Comparison of ENCODE assay signal across 8 mouse cellular contexts in genomic region chr2:30067031-30067888, GRCm38 (mm10). TPM values are rescaled to one million over a fixed set of nuclear protein-coding genes. Genes with fewer than 3 reads are reported as not detected.
DNase-seq lines count a peak whose midpoint lies in the region; ATAC-seq and TF ChIP-seq lines count a peak whose summit lies in the region.

No protein-coding gene starts in this region.

- no peak for TF ChIP-seq EP300 in stomach, postnatal 0 days (optimal IDR thresholded peaks at IDR 0.05)

- no peak for ATAC-seq in cerebellum, adult (ENCODE audit: insufficient number of reproducible peaks, low FRiP score, low TSS enrichment)
- ATAC-seq in forebrain, embryonic 11.5 days (replicated peaks; ENCODE audit: low FRiP score), result peak; percentile 31
- ATAC-seq in hindbrain, embryonic 16.5 days, result peak; percentile 25
- peak; percentile 13 for ATAC-seq in limb, embryonic 14.5 days (ENCODE audit: low FRiP score, low read depth)
- ATAC-seq in stomach, postnatal 0 days (ENCODE audit: low FRiP score, low TSS enrichment), result peak; percentile 5; the same call in 1 of the 2 replicates

- H3K4me3 ChIP-seq in bone marrow, adult 2 months (replicated peaks; ENCODE audit: control insufficient read depth, low read depth, low read length), result peak overlapping the region; percentile 85
- H3K4me3 ChIP-seq in forebrain, embryonic 11.5 days (ENCODE audit: low read depth, low read length), result peak overlapping the region; percentile 100
- H3K4me3 ChIP-seq in hindbrain, embryonic 16.5 days (ENCODE audit: low read length), result peak overlapping the region; percentile 99
- H3K4me3 ChIP-seq in limb, embryonic 14.5 days (replicated peaks; ENCODE audit: low read length), result peak overlapping the region; percentile 98
- H3K4me3 ChIP-seq in myocyte, result peak overlapping the region; percentile 52
- H3K4me3 ChIP-seq in stomach, postnatal 0 days (ENCODE audit: low read depth, low read length), result peak overlapping the region; percentile 62

- peaks cover 3% of the 10 kb centered on the region; the same call in 1 of the 2 replicates for H3K4me1 ChIP-seq in bone marrow, adult 2 months (ENCODE audit: control insufficient read depth, insufficient read depth, low read length)
- peaks cover 13% of the 10 kb centered on the region for H3K4me1 ChIP-seq in forebrain, embryonic 11.5 days (replicated peaks; ENCODE audit: control insufficient read depth, insufficient read depth, low read length)
- H3K4me1 ChIP-seq in hindbrain, embryonic 16.5 days (ENCODE audit: control insufficient read depth, insufficient read depth, low read depth, low read length), result peaks cover 26% of the 10 kb centered on the region
- H3K4me1 ChIP-seq in limb, embryonic 14.5 days (ENCODE audit: control insufficient read depth, insufficient read depth, low read length), result peaks cover 24% of the 10 kb centered on the region
- peaks cover 2% of the 10 kb centered on the region; the same call in 1 of the 2 replicates for H3K4me1 ChIP-seq in stomach, postnatal 0 days (replicated peaks; ENCODE audit: control insufficient read depth, insufficient read depth)

- no peaks in the 10 kb centered on the region for H3K9me3 ChIP-seq in forebrain, embryonic 11.5 days (ENCODE audit: control insufficient read depth, low read length)
- no peaks in the 10 kb centered on the region for H3K9me3 ChIP-seq in hindbrain, embryonic 16.5 days (ENCODE audit: control insufficient read depth, low read length)
- H3K9me3 ChIP-seq in limb, embryonic 14.5 days (ENCODE audit: control insufficient read depth, low read length), result no peaks in the 10 kb centered on the region
- H3K9me3 ChIP-seq in stomach, postnatal 0 days (ENCODE audit: control insufficient read depth, low read length), result no peaks in the 10 kb centered on the region

- H3K36me3 ChIP-seq in forebrain, embryonic 11.5 days (ENCODE audit: control insufficient read depth, insufficient read depth, low read length), result peaks cover 15% of the 10 kb centered on the region; the same call in 1 of the 2 replicates
- 0 out of 2 replicates have a peak, but pooled peaks cover 4% of the 10 kb centered on the region for H3K36me3 ChIP-seq in hindbrain, embryonic 16.5 days (ENCODE audit: control insufficient read depth, insufficient read depth, low read length)
- peaks cover 29% of the 10 kb centered on the region for H3K36me3 ChIP-seq in limb, embryonic 14.5 days (ENCODE audit: control insufficient read depth, insufficient read depth, low read length)
- H3K36me3 ChIP-seq in myocyte (ENCODE audit: control insufficient read depth, insufficient read depth), result peaks cover 25% of the 10 kb centered on the region
- no peaks in the 10 kb centered on the region for H3K36me3 ChIP-seq in stomach, postnatal 0 days (ENCODE audit: control insufficient read depth, insufficient read depth, low read length)

- H3K4me2 ChIP-seq in forebrain, embryonic 11.5 days (ENCODE audit: low read depth, low read length, severe bottlenecking), result peak overlapping the region; percentile 61
- H3K4me2 ChIP-seq in hindbrain, embryonic 16.5 days (ENCODE audit: low read length), result peak overlapping the region; percentile 73
- H3K4me2 ChIP-seq in limb, embryonic 14.5 days (replicated peaks; ENCODE audit: low read depth, low read length, severe bottlenecking), result peak overlapping the region; percentile 60
- H3K4me2 ChIP-seq in myocyte (ENCODE audit: low read depth), result peak overlapping the region; percentile 83
- peak overlapping the region; percentile 81 for H3K4me2 ChIP-seq in stomach, postnatal 0 days (replicated peaks; ENCODE audit: low read depth)

- peak; percentile 30; the same call in 1 of the 2 replicates for TF ChIP-seq POLR2A in bone marrow, adult 2 months (IDR thresholded peaks at IDR 0.05; ENCODE audit: borderline replicate concordance, control insufficient read depth, low read depth, low read length)
- TF ChIP-seq POLR2A in limb, embryonic 14.5 days (IDR thresholded peaks at IDR 0.05; ENCODE audit: borderline replicate concordance, extremely low read depth, insufficient read depth, insufficient read length), result no peak
- TF ChIP-seq POLR2A in myocyte (IDR thresholded peaks at IDR 0.05; ENCODE audit: insufficient read length, low read depth), result peak; percentile 33

- H3ac ChIP-seq in myocyte (ENCODE audit: control insufficient read depth, insufficient read length), result peak overlapping the region; percentile 81

- H3K27me3 ChIP-seq in forebrain, embryonic 11.5 days (ENCODE audit: control insufficient read depth, insufficient read depth, low read length), result no peaks in the 10 kb centered on the region
- no peaks in the 10 kb centered on the region for H3K27me3 ChIP-seq in hindbrain, embryonic 16.5 days (replicated peaks; ENCODE audit: control insufficient read depth, insufficient read depth, low read length)
- no peaks in the 10 kb centered on the region for H3K27me3 ChIP-seq in limb, embryonic 14.5 days (ENCODE audit: control insufficient read depth, insufficient read depth, low read length)
- no peaks in the 10 kb centered on the region for H3K27me3 ChIP-seq in myocyte (ENCODE audit: control insufficient read depth, insufficient read depth, insufficient read length)
- H3K27me3 ChIP-seq in stomach, postnatal 0 days (ENCODE audit: control insufficient read depth, insufficient read depth, low read length), result no peaks in the 10 kb centered on the region

- under 1% methylated on average over 58 of the region's 69 CpGs for WGBS in bone marrow, adult 2 months
- 1% methylated on average over 65 of the region's 69 CpGs for WGBS in forebrain, embryonic 11.5 days
- WGBS in hindbrain, embryonic 16.5 days, result under 1% methylated on average over 31 of the region's 69 CpGs
- under 1% methylated on average over 27 of the region's 69 CpGs for WGBS in limb, embryonic 14.5 days
- WGBS in stomach, postnatal 0 days, result under 1% methylated on average over 58 of the region's 69 CpGs

- peak overlapping the region; percentile 99 for H3K27ac ChIP-seq in bone marrow, adult 2 months (ENCODE audit: control insufficient read depth, insufficient read depth, low read depth, low read length, poor library complexity)
- peak overlapping the region; percentile 99 for H3K27ac ChIP-seq in forebrain, embryonic 11.5 days (ENCODE audit: low read depth, low read length)
- H3K27ac ChIP-seq in hindbrain, embryonic 16.5 days (ENCODE audit: low read depth, low read length), result peak overlapping the region; percentile 99
- H3K27ac ChIP-seq in limb, embryonic 14.5 days (replicated peaks; ENCODE audit: low read depth, low read length), result peak overlapping the region; percentile 99
- peak overlapping the region; percentile 99 for H3K27ac ChIP-seq in stomach, postnatal 0 days (replicated peaks)

- no peak for TF ChIP-seq CTCF in bone marrow, adult 2 months (IDR thresholded peaks at IDR 0.05; ENCODE audit: control insufficient read depth, insufficient read depth, low read length)
- 0 out of 2 replicates have a peak, but pooled peaks have one; percentile 3 for TF ChIP-seq CTCF in stomach, postnatal 0 days (IDR thresholded peaks at IDR 0.05; ENCODE audit: low read depth)

- H3K79me2 ChIP-seq in myocyte (ENCODE audit: control insufficient read depth, insufficient read depth), result peaks cover 59% of the 10 kb centered on the region

- H3K9ac ChIP-seq in forebrain, embryonic 11.5 days (ENCODE audit: low read length), result peak overlapping the region; percentile 100
- H3K9ac ChIP-seq in hindbrain, embryonic 16.5 days (ENCODE audit: low read depth, low read length), result peak overlapping the region; percentile 98
- peak overlapping the region; percentile 97 for H3K9ac ChIP-seq in limb, embryonic 14.5 days (ENCODE audit: low read depth, low read length, severe bottlenecking)
- peak overlapping the region; percentile 92 for H3K9ac ChIP-seq in stomach, postnatal 0 days (ENCODE audit: low read length)

- DNase-seq in cerebellum, adult 11 months, result peak; percentile 45
- DNase-seq in forebrain, embryonic 11.5 days (ENCODE audit: low spot score), result no peak
- no peak for DNase-seq in limb, embryonic 14.5 days (ENCODE audit: low spot score)
- DNase-seq in stomach, postnatal 0 days (ENCODE audit: low spot score), result peak; percentile 59

RNA-seq across cellular contexts. Expression of gene Set, which starts 10.1 kb away (rescaled TPM):
- 140 and 230 TPM in 2 replicates for polyA plus RNA-seq in bone marrow, adult 2 months (2011; ENCODE audit: insufficient read depth, insufficient read length, low replicate concordance, missing spikeins)
- polyA plus RNA-seq in forebrain, embryonic 11.5 days (2014; fragmentation: Nextera tagmentation; extraction: Ambion mirVana), result 817 and 824 TPM in 2 replicates
- 284 and 285 TPM in 2 replicates for polyA plus RNA-seq in hindbrain, embryonic 16.5 days (2015; fragmentation: Nextera tagmentation; extraction: Ambion mirVana)
- 178 and 295 TPM in 2 replicates for polyA plus RNA-seq in limb, embryonic 14.5 days (2012; rRNA removed)
- 426 and 451 TPM in 2 replicates for polyA plus RNA-seq in limb, embryonic 14.5 days (2014; fragmentation: Nextera tagmentation; extraction: Ambion mirVana)
- 118 TPM for polyA plus RNA-seq in myocyte (2012; fragmentation: generic; extraction: Trizol)
- 202 and 206 TPM in 2 replicates for polyA plus RNA-seq in stomach, postnatal 0 days (2015; fragmentation: Nextera tagmentation; extraction: Ambion mirVana)

RNA-seq across cellular contexts. Expression of gene Pkn3, which starts 10.2 kb away (rescaled TPM):
- 5.0 and 8.1 TPM in 2 replicates for polyA plus RNA-seq in bone marrow, adult 2 months (2011; ENCODE audit: insufficient read depth, insufficient read length, low replicate concordance, missing spikeins)
- 10.5 and 12.1 TPM in 2 replicates for polyA plus RNA-seq in forebrain, embryonic 11.5 days (2014; fragmentation: Nextera tagmentation; extraction: Ambion mirVana)
- 1.6 and 2.1 TPM in 2 replicates for polyA plus RNA-seq in hindbrain, embryonic 16.5 days (2015; fragmentation: Nextera tagmentation; extraction: Ambion mirVana)
- 24.8 and 26.9 TPM in 2 replicates for polyA plus RNA-seq in limb, embryonic 14.5 days (2012; rRNA removed)
- polyA plus RNA-seq in limb, embryonic 14.5 days (2014; fragmentation: Nextera tagmentation; extraction: Ambion mirVana), result 5.9 and 6.4 TPM in 2 replicates
- 4.3 TPM for polyA plus RNA-seq in myocyte (2012; fragmentation: generic; extraction: Trizol)
- polyA plus RNA-seq in stomach, postnatal 0 days (2015; fragmentation: Nextera tagmentation; extraction: Ambion mirVana), result 3.0 and 3.1 TPM in 2 replicates

RNA-seq across cellular contexts. Expression of gene Wdr34, which starts 18.6 kb away (rescaled TPM):
- 3.6 and 5.7 TPM in 2 replicates for polyA plus RNA-seq in bone marrow, adult 2 months (2011; ENCODE audit: insufficient read depth, insufficient read length, low replicate concordance, missing spikeins)
- 35.9 and 39.6 TPM in 2 replicates for polyA plus RNA-seq in forebrain, embryonic 11.5 days (2014; fragmentation: Nextera tagmentation; extraction: Ambion mirVana)
- 76.4 and 78.1 TPM in 2 replicates for polyA plus RNA-seq in hindbrain, embryonic 16.5 days (2015; fragmentation: Nextera tagmentation; extraction: Ambion mirVana)
- 44.0 and 53.5 TPM in 2 replicates for polyA plus RNA-seq in limb, embryonic 14.5 days (2012; rRNA removed)
- polyA plus RNA-seq in limb, embryonic 14.5 days (2014; fragmentation: Nextera tagmentation; extraction: Ambion mirVana), result 30.1 and 33.1 TPM in 2 replicates
- 21.6 TPM for polyA plus RNA-seq in myocyte (2012; fragmentation: generic; extraction: Trizol)
- polyA plus RNA-seq in stomach, postnatal 0 days (2015; fragmentation: Nextera tagmentation; extraction: Ambion mirVana), result 10.9 and 13.2 TPM in 2 replicates

RNA-seq across cellular contexts. Expression of gene Zdhhc12, which starts 26.2 kb away (rescaled TPM):
- polyA plus RNA-seq in bone marrow, adult 2 months (2011; ENCODE audit: insufficient read depth, insufficient read length, low replicate concordance, missing spikeins), result 7.0 and 17.4 TPM in 2 replicates
- 27.1 and 35.4 TPM in 2 replicates for polyA plus RNA-seq in forebrain, embryonic 11.5 days (2014; fragmentation: Nextera tagmentation; extraction: Ambion mirVana)
- polyA plus RNA-seq in hindbrain, embryonic 16.5 days (2015; fragmentation: Nextera tagmentation; extraction: Ambion mirVana), result 31.3 and 32.2 TPM in 2 replicates
- 53.2 and 68.8 TPM in 2 replicates for polyA plus RNA-seq in limb, embryonic 14.5 days (2012; rRNA removed)
- 21.9 and 23.2 TPM in 2 replicates for polyA plus RNA-seq in limb, embryonic 14.5 days (2014; fragmentation: Nextera tagmentation; extraction: Ambion mirVana)
- polyA plus RNA-seq in myocyte (2012; fragmentation: generic; extraction: Trizol), result 20.8 TPM
- polyA plus RNA-seq in stomach, postnatal 0 days (2015; fragmentation: Nextera tagmentation; extraction: Ambion mirVana), result 27.7 and 27.8 TPM in 2 replicates

RNA-seq across cellular contexts. Expression of gene Zer1, which starts 57.1 kb away (rescaled TPM):
- polyA plus RNA-seq in bone marrow, adult 2 months (2011; ENCODE audit: insufficient read depth, insufficient read length, low replicate concordance, missing spikeins), result 12.3 and 24.8 TPM in 2 replicates
- polyA plus RNA-seq in forebrain, embryonic 11.5 days (2014; fragmentation: Nextera tagmentation; extraction: Ambion mirVana), result 8.0 and 8.1 TPM in 2 replicates
- polyA plus RNA-seq in hindbrain, embryonic 16.5 days (2015; fragmentation: Nextera tagmentation; extraction: Ambion mirVana), result 10.4 and 11.3 TPM in 2 replicates
- 60.3 and 79.9 TPM in 2 replicates for polyA plus RNA-seq in limb, embryonic 14.5 days (2012; rRNA removed)
- polyA plus RNA-seq in limb, embryonic 14.5 days (2014; fragmentation: Nextera tagmentation; extraction: Ambion mirVana), result 9.7 and 11.0 TPM in 2 replicates
- polyA plus RNA-seq in myocyte (2012; fragmentation: generic; extraction: Trizol), result 13.1 TPM
- polyA plus RNA-seq in stomach, postnatal 0 days (2015; fragmentation: Nextera tagmentation; extraction: Ambion mirVana), result 2.9 and 3.1 TPM in 2 replicates

Comparison
In these comparisons a context has a peak if more than half of its experiments do, and no peak if none do; other contexts are left out.
1. DNase-seq: peak in cerebellum, adult 11 months (single experiment) and stomach, postnatal 0 days (single experiment); none in forebrain, embryonic 11.5 days (single experiment) and limb, embryonic 14.5 days (single experiment).
2. Peak in every context shown above with its lines, with median percentiles within 50 percentile points of each other: H3K27ac ChIP-seq, H3K4me3 ChIP-seq, H3K4me2 ChIP-seq and H3K9ac ChIP-seq.